In the genomic region with DNA sequence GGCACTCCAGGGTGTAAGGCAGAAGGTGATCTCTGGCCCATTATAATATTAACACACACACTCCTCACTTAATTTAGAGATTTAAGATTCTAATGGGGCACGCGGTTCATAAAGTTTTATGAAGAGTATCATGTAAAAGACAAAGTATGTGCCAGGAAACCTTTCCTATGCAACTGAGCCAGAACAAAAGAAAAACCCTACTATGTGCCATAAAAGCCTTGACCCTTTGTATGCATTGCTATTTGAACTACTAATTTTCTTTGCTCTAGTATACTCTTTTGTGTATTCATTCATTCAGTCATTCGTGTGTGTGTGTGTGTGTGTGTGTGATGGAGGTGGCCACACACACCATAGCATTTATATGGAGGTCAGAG, we compare ENCODE assay signal across 11 mouse cellular contexts.
"Had no signal": no experiment of that assay in that cellular context is flagged by ENCODE, and none has a peak within 500 bp of the region (broad histone marks: within the 10 kb centered on the region; RNA-seq: fewer than 3 reads in every experiment).

No protein-coding gene starts in this region.

- H3K4me1 ChIP-seq: liver, embryonic 13.5 days had no signal

- H3K36me3 ChIP-seq: liver, embryonic 13.5 days had no signal

- H3K27ac ChIP-seq: liver, embryonic 13.5 days had no signal

- H3K9me3 ChIP-seq: liver, embryonic 13.5 days had no signal

- H3K27me3 ChIP-seq: liver, embryonic 13.5 days had no signal

- H3K4me3 ChIP-seq: liver, embryonic 13.5 days had no signal

- DNase-seq: kidney, adult 18-20 months; kidney, adult 9 months; kidney, postnatal 14 days; layer of hippocampus, adult 9-11 months; liver, embryonic 13.5 days; lung, adult 2 months; lung, postnatal 14 days; lung, postnatal 4 days; midbrain, embryonic 14.5 days; thymus, adult 18-20 months; thymus, postnatal 36 days had no signal

- H3K9ac ChIP-seq: liver, embryonic 13.5 days had no signal

- H3K4me2 ChIP-seq: liver, embryonic 13.5 days had no signal
